Mouse (Mus musculus): Measurements from ENCODE around the gene Psmb8. TPM values are rescaled to one million over a fixed set of nuclear protein-coding genes. Genes with fewer than 3 reads are reported as not detected.

The Psmb8 gene
- polyA plus RNA-seq (2014; fragmentation: Nextera tagmentation; extraction: Ambion mirVana), result 4.3 and 4.8 TPM in 2 replicates

DNA sequence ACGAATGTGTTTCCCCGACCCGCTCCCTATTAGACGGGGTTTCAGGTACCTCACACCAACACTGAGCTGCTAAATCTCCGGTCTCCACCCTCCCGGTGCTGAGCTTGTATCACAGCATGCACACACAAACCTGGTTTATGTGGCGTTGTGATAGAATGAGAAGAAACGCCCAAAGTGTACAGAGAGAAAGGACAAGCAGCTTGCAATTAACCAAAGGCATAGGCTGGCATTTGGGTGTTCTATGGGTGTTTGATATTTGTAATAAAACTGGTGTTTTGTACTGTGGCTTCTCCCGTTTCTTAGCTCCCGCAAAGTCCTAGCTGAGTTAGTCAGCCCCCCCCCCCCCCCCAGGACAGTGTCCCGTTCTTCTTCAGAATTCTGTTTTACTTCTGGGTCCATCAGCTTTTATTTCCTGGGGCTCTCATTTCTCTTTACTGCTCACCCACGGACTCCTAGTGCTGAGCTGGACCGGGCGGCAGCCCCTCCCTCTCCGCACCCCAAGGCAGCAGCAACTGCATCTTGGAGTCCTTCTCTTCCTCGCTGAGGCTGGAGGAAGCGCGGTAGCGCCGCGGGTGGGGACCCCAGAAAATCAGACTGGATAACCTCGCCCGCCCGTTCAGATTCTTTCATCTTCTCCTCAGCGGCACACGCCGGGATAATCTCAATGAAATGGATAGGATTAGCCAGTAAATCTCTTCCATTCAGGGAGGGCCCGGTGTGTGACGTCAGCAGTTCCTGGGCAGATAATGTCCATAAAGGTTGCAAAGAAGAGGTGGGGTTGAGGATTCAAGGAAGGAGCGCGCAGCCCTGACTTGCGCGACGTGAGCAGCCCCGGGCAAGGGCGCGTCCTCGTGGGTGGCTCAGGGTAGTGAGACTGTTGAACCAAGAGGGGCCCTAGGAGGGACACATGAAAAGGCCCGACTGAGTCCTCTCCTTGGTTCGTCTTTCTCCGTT is at the start of gene Psmb8:
Gene Psmb8 (plus strand): TSS at position 781 of the 954 bp plus-strand sequence.
- no peak within 1 kb of the TSS for H3K27ac ChIP-seq (ENCODE audit: low read depth, low read length)
- peak within 1 kb of the TSS; percentile 33 for H3K4me3 ChIP-seq (ENCODE audit: low read length)
- H3K4me2 ChIP-seq (replicated peaks; ENCODE audit: low read depth, low read length), result peak within 1 kb of the TSS; percentile 56
- H3K9me3 ChIP-seq (ENCODE audit: control insufficient read depth, low read length), result no peaks in the 10 kb centered on the region
- no peaks in the 10 kb centered on the region for H3K4me1 ChIP-seq (ENCODE audit: control insufficient read depth, insufficient read depth, low read length)
- H3K27me3 ChIP-seq (ENCODE audit: control insufficient read depth, insufficient read depth, low read length), result peaks cover 71% of the 10 kb centered on the region
- peak within 1 kb of the TSS; percentile 25; the same call in 1 of the 2 replicates for H3K9ac ChIP-seq (ENCODE audit: low read depth, low read length)
- 4% methylated on average over 41 of the region's 41 CpGs for WGBS
- ATAC-seq (ENCODE audit: low FRiP score, low TSS enrichment), result peak; percentile 84
- H3K36me3 ChIP-seq (ENCODE audit: control insufficient read depth, insufficient read depth, low read length), result no peaks in the 10 kb centered on the region

DNA sequence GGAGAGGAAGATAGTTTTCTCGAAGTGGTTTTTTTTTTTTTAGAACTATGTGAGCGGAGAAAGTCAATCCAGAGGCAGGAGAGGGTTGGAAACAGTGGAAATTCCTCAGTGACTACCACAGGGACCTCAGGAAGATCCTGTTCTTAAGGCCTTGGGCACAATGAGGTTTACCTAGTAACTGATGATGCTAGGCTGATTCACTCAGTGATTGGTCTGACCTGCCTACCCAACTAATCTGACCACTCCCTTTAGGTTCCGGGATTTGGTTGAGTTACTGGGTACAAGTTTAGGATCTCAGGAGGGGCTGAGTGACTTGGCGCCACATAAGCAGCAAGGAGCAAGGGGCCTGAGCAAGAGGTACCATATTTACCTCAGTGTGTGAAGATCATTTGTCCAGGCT is 44.6 kb upstream of the Psmb8 start, which contains the start of gene H2-DMb1:
Gene H2-DMb1 (plus strand): TSS at position 150 of the 400 bp plus-strand sequence.
- Histone ChIP-seq H3K9me3 (ENCODE audit: control insufficient read depth, low read length) (no peaks in the 10 kb centered on the region), H3K4me1 (ENCODE audit: control insufficient read depth, insufficient read depth, low read length) (no peaks in the 10 kb centered on the region), H3K4me2 (replicated peaks; ENCODE audit: low read depth, low read length) (no peak within 1 kb of the TSS), H3K36me3 (ENCODE audit: control insufficient read depth, insufficient read depth, low read length) (no peaks in the 10 kb centered on the region), H3K27ac (ENCODE audit: low read depth, low read length) (no peak within 1 kb of the TSS), H3K9ac (ENCODE audit: low read depth, low read length) (no peak within 1 kb of the TSS), H3K27me3 (ENCODE audit: control insufficient read depth, insufficient read depth, low read length) (no peaks in the 10 kb centered on the region), H3K4me3 (ENCODE audit: low read length) (no peak within 1 kb of the TSS)
- ATAC-seq (ENCODE audit: low FRiP score, low TSS enrichment), result peak; percentile 71; the same call in 1 of the 2 replicates
- 56% methylated on average over 4 of the region's 4 CpGs for WGBS

DNA sequence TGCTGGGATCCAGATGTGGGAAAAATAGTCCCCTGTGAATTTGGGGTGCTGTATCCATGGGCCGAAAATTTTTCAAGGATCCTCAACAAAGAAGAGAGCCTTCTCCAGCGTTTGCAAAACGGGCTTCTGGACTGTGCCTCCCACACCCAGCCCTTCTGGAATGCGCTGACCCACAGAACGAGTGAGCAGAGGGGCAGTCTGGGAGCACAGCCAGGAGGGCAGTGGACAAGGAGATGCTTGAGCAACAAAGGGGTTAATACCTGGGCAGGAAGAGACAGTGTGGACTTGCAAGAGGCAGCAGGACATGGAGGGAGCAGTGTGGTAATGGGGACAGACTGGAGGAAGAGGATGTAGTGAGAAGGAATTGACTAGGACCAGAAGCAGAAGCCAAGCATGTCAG is 42.0 kb upstream of the Psmb8 start:
- Histone ChIP-seq H3K4me1 (ENCODE audit: control insufficient read depth, insufficient read depth, low read length) (no peaks in the 10 kb centered on the region), H3K4me3 (ENCODE audit: low read length) (no peak overlapping the region), H3K9ac (ENCODE audit: low read depth, low read length) (no peak overlapping the region), H3K27ac (ENCODE audit: low read depth, low read length) (no peak overlapping the region), H3K9me3 (ENCODE audit: control insufficient read depth, low read length) (no peaks in the 10 kb centered on the region), H3K27me3 (ENCODE audit: control insufficient read depth, insufficient read depth, low read length) (no peaks in the 10 kb centered on the region), H3K36me3 (ENCODE audit: control insufficient read depth, insufficient read depth, low read length) (no peaks in the 10 kb centered on the region), H3K4me2 (replicated peaks; ENCODE audit: low read depth, low read length) (no peak overlapping the region)
- WGBS, result 40% methylated on average over 5 of the region's 5 CpGs
- ATAC-seq (ENCODE audit: low FRiP score, low TSS enrichment), result no peak

DNA sequence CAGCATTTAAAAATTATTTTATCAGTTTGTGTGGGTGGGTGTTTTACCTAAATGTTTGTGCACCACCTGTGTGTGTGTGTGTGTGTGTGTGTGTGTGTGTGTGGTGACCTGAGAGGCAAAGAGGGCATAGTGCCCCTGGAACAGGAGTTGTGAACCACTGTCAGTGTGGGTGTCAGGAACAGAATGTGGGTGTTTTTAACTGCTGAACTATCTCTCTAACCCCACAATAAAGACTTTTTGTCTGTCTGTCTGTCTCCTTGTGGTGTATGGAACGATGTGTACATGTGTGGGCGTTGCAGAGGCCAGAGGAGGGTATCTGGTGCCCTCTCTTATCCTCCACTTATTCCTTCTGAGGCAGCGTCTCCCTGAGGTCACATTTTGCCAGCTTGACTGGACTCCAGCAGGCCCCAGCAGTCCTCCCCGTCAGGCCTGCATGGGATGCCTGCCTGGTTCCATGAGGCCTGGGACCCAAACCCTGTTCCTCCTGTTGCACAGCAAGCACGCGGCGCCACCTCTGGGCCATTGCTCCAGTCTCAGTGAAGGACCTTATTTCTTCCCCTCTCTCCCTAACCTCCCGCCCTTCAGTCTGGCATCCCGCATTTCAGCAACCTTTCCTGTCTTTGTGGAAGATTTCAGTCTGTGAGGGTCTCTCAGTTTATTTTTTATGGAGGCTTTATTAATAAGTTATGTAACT is 33.2 kb upstream of the Psmb8 start:
- peak; percentile 35; the same call in 1 of the 2 replicates for ATAC-seq (ENCODE audit: low FRiP score, low TSS enrichment)
- Histone ChIP-seq H3K4me1 (ENCODE audit: control insufficient read depth, insufficient read depth, low read length) (no peaks in the 10 kb centered on the region), H3K9ac (ENCODE audit: low read depth, low read length) (no peak overlapping the region), H3K4me2 (replicated peaks; ENCODE audit: low read depth, low read length) (no peak overlapping the region), H3K4me3 (ENCODE audit: low read length) (no peak overlapping the region), H3K27ac (ENCODE audit: low read depth, low read length) (no peak overlapping the region), H3K36me3 (ENCODE audit: control insufficient read depth, insufficient read depth, low read length) (no peaks in the 10 kb centered on the region), H3K9me3 (ENCODE audit: control insufficient read depth, low read length) (no peaks in the 10 kb centered on the region), H3K27me3 (ENCODE audit: control insufficient read depth, insufficient read depth, low read length) (no peaks in the 10 kb centered on the region)
- 31% methylated on average over 9 of the region's 9 CpGs for WGBS

DNA sequence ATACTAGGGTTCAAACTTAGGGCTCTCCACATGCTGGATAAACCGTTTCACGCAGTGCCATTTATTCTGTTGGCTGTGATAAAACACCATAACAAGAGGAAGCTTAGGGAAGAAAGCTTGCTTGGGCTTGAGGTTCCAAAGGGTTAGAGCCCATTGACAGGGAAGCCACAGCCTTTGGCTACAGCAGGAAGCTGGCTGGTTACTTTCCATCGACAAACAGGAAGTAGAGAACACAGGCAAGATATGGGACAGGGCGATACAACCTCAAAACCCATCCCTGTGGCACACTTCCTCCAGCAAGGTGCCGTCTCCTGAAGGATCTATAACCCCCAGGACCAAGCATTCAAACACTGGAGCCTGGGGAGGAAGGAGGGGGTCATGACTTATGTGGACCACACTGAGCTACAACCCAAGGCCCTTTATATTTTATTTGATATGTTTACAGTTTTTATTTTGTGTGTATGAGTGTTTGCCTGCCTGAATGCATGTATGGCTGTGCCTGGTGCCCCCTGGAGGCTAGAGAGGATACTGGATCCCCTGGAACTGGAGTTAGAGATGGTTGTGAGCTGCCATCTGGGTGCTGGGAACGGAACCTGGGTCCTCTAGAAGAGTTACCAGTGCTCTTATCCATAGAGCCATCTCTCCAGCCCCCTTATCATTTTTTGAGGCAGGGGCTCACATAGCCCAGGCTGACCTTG is 32.3 kb upstream of the Psmb8 start:
- WGBS, result 88% methylated on average over 6 of the region's 6 CpGs
- no peaks in the 10 kb centered on the region for H3K27me3 ChIP-seq (ENCODE audit: control insufficient read depth, insufficient read depth, low read length)
- no peaks in the 10 kb centered on the region for H3K4me1 ChIP-seq (ENCODE audit: control insufficient read depth, insufficient read depth, low read length)
- no peak overlapping the region for H3K4me3 ChIP-seq (ENCODE audit: low read length)
- H3K9me3 ChIP-seq (ENCODE audit: control insufficient read depth, low read length), result no peaks in the 10 kb centered on the region
- ATAC-seq (ENCODE audit: low FRiP score, low TSS enrichment), result no peak
- H3K4me2 ChIP-seq (replicated peaks; ENCODE audit: low read depth, low read length), result no peak overlapping the region
- H3K36me3 ChIP-seq (ENCODE audit: control insufficient read depth, insufficient read depth, low read length), result no peaks in the 10 kb centered on the region
- no peak overlapping the region for H3K27ac ChIP-seq (ENCODE audit: low read depth, low read length)
- H3K9ac ChIP-seq (ENCODE audit: low read depth, low read length), result no peak overlapping the region

DNA sequence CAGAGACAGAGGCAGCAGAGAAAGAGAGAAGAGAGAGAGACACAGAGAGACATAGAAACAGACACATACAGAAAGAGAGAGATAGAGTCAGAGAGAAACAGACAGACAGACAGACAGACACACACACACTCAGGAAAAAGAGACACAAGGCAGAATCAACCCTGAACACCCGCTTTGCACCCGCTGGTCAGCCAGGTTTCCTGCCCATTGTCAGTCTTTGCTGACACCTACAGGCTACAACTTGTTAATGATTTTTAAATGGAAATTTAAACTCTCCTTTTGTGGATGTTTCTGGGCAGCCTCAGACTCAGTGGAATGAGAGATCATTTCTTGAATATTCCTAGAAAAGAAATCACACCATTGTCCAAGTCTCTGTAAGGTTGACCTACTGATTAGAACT is 28.2 kb upstream of the Psmb8 start:
- ATAC-seq (ENCODE audit: low FRiP score, low TSS enrichment), result no peak
- Histone ChIP-seq H3K4me3 (ENCODE audit: low read length) (no peak overlapping the region), H3K9ac (ENCODE audit: low read depth, low read length) (no peak overlapping the region), H3K27me3 (ENCODE audit: control insufficient read depth, insufficient read depth, low read length) (no peaks in the 10 kb centered on the region), H3K27ac (ENCODE audit: low read depth, low read length) (no peak overlapping the region), H3K36me3 (ENCODE audit: control insufficient read depth, insufficient read depth, low read length) (no peaks in the 10 kb centered on the region), H3K4me1 (ENCODE audit: control insufficient read depth, insufficient read depth, low read length) (no peaks in the 10 kb centered on the region), H3K9me3 (ENCODE audit: control insufficient read depth, low read length) (peaks cover 5% of the 10 kb centered on the region), H3K4me2 (replicated peaks; ENCODE audit: low read depth, low read length) (no peak overlapping the region)
- 2% methylated on average over 2 of the region's 2 CpGs for WGBS

DNA sequence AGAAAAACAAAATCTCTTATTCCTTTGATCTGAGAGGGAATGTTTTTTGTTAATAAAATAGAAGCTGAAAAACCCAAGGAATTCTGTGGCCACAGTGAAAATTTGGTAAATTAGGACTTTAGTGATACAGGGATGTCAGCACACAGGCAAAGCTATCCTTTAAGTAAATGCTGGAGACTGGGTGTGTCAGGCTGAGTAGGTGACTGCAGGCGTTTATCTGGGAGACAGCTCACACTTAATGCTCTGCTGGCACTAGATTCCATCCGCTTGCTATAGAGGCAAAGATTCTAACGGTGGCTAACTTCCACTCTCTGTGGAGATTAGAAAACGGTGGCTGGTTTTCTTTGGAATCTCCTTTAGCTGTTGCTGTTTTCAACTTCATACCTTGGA is 27.0 kb upstream of the Psmb8 start:
- peaks cover 5% of the 10 kb centered on the region for H3K9me3 ChIP-seq (ENCODE audit: control insufficient read depth, low read length)
- H3K4me3 ChIP-seq (ENCODE audit: low read length), result no peak overlapping the region
- WGBS, result 19% methylated on average over 4 of the region's 4 CpGs
- no peak overlapping the region for H3K4me2 ChIP-seq (replicated peaks; ENCODE audit: low read depth, low read length)
- H3K27me3 ChIP-seq (ENCODE audit: control insufficient read depth, insufficient read depth, low read length), result no peaks in the 10 kb centered on the region
- no peaks in the 10 kb centered on the region for H3K4me1 ChIP-seq (ENCODE audit: control insufficient read depth, insufficient read depth, low read length)
- ATAC-seq (ENCODE audit: low FRiP score, low TSS enrichment), result peak; percentile 11; the same call in 1 of the 2 replicates
- no peak overlapping the region for H3K27ac ChIP-seq (ENCODE audit: low read depth, low read length)
- no peak overlapping the region for H3K9ac ChIP-seq (ENCODE audit: low read depth, low read length)
- H3K36me3 ChIP-seq (ENCODE audit: control insufficient read depth, insufficient read depth, low read length), result no peaks in the 10 kb centered on the region

DNA sequence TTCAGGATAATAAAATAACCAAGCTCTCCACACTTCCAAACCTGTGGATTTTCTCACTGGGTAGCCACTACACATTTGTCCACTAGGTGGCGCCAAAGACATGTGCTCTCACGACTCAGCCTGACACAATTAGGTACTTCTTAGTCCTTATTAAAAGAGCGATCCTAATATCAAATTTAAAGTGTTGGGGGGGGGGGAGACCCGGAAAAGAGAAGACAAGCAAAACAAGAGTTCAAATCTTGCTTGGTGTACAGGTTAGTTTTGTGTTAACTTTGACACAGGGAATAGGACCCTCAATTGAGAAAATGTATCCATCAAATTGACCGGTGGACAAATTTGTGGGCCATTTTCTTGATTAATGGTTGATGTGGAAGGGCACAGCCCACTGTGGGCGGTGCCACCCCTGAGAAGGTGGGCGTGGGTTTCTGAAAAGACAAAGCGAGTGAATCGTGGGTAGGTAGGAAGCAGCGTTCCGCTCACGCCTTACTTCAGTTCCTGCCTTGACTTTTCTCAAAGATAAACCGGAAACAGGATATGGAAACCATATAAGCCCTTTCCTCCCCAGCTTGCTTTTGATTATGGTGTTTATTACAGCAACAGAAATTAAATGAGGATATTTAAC is 26.5 kb upstream of the Psmb8 start:
- peak; percentile 53 for ATAC-seq (ENCODE audit: low FRiP score, low TSS enrichment)
- H3K4me2 ChIP-seq (replicated peaks; ENCODE audit: low read depth, low read length), result no peak overlapping the region
- peaks cover 5% of the 10 kb centered on the region for H3K9me3 ChIP-seq (ENCODE audit: control insufficient read depth, low read length)
- H3K9ac ChIP-seq (ENCODE audit: low read depth, low read length), result no peak overlapping the region
- H3K36me3 ChIP-seq (ENCODE audit: control insufficient read depth, insufficient read depth, low read length), result no peaks in the 10 kb centered on the region
- H3K27ac ChIP-seq (ENCODE audit: low read depth, low read length), result no peak overlapping the region
- no peaks in the 10 kb centered on the region for H3K27me3 ChIP-seq (ENCODE audit: control insufficient read depth, insufficient read depth, low read length)
- no peaks in the 10 kb centered on the region for H3K4me1 ChIP-seq (ENCODE audit: control insufficient read depth, insufficient read depth, low read length)
- no peak overlapping the region for H3K4me3 ChIP-seq (ENCODE audit: low read length)
- 42% methylated on average over 13 of the region's 13 CpGs for WGBS

Measured in kidney, embryonic 14.5 days (tissue).